Mouse (Mus musculus): ENCODE data around the gene Slc9a2.
A peak's percentile ranks its signal among the peaks of the same experiment; 100 is the strongest.

Gene Slc9a2

GRCm38 (mm10) chr1:40788956-40789355 is 108.6 kb downstream of the Slc9a2 start:
- DNase-seq, result no peak

GRCm38 (mm10) chr1:40789666-40790233 is 109.4 kb downstream of the Slc9a2 start:
- peak in 1 of 2 experiments; percentile 13 for DNase-seq

- peak; percentile 94 to 95 for DNase-seq
Observed at GRCm38 (mm10) chr1:40790324-40791141, 110.2 kb downstream of the Slc9a2 start, which contains the start of gene Mfsd9. Gene Mfsd9 (minus strand): TSS chr1:40790687.

GRCm38 (mm10) chr1:40795508-40795907 is 115.1 kb downstream of the Slc9a2 start:
- DNase-seq, result no peak

- DNase-seq, result peak; percentile 74 to 77
Observed at GRCm38 (mm10) chr1:40797348-40797747, 117.0 kb downstream of the Slc9a2 start.

- DNase-seq, result no peak
Observed at GRCm38 (mm10) chr1:40799121-40799520, 118.7 kb downstream of the Slc9a2 start.

- DNase-seq, result no peak
Observed at GRCm38 (mm10) chr1:40800908-40801307, 120.5 kb downstream of the Slc9a2 start.

- DNase-seq, result peak; percentile 69 to 75
Observed at GRCm38 (mm10) chr1:40802759-40803158, 122.4 kb downstream of the Slc9a2 start.

- no peak for DNase-seq
Observed at GRCm38 (mm10) chr1:40804118-40804517, 123.7 kb downstream of the Slc9a2 start.

- DNase-seq, result peak; percentile 14 to 15
Observed at GRCm38 (mm10) chr1:40805351-40805750, 125.0 kb downstream of the Slc9a2 start, which contains the start of gene Tmem182. Gene Tmem182 (plus strand): TSS chr1:40805601.

- DNase-seq, result no peak
Observed at GRCm38 (mm10) chr1:40805891-40806290, 125.5 kb downstream of the Slc9a2 start.

- DNase-seq, result no peak
Observed at GRCm38 (mm10) chr1:40808643-40809042, 128.3 kb downstream of the Slc9a2 start.

- peak in 1 of 2 experiments; percentile 7 for DNase-seq
Observed at GRCm38 (mm10) chr1:40815071-40815845, 134.9 kb downstream of the Slc9a2 start.
